Mouse (Mus musculus) layer of hippocampus, adult 9-10 months (tissue): ENCODE measurements around the gene Ppil6.

ENCODE experiments used
- DNase-seq: peaks from one replicate; pipeline ENCODE4 v3.0.0; 2022; ENCODE audit warnings: low spot score

Ppil6 gene

GRCm38 (mm10) chr10:41489708-41490517 is at the start of gene Ppil6, which contains the start of gene Smpd2:
Gene Ppil6, plus strand, starts transcription at chr10:41490439.
Gene Smpd2, minus strand, starts transcription at chr10:41490369.
- peak; percentile 85 for DNase-seq

DNA sequence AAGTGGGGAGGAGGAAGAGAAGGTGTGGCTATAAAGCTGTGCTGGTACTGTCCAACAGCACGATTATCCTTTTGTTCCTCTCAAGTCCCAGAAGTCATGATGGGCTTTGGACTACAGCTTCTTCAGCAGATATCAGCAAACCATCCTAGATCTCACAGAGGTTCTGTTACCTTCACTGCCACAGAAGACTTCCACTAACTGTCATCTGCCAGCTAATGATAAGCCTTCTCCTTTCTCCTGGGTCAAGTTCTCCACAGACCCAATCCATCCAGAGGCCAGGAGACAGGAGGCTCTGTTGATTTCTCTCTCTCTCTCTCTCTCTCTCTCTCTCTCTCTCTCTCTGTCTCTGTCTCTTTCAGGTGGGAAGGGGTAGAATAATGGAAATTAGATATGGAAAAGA is 42.0 kb upstream of the Ppil6 start:
- no peak for DNase-seq

GRCm38 (mm10) chr10:41449684-41450083 is 40.6 kb upstream of the Ppil6 start:
- no peak for DNase-seq

DNA sequence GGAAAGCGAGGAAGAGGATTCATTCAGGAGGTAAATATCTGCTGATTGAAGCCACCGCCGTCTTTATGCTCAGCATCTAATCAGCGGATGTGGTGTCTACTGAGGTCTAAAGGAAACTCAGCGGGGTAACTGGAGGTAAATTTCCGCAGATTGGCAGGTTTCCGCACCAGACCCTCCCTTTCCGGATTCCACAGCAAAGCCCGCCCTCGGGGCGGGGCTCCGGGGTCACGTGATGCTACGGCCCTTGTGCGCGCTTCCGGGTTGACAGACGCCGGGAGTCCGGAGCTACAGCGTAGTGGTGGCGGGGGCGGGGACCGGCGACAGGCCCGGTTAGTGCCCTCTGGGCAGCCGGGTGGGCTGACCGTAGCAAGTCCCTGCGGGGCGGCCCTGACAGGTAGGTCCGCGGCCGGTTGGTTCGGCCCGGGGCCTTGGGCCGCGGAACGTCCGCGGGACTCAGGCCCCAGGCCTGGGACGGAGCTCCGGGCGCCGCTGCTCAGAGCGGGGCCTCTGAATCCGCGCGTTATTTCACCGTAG is 40.0 kb upstream of the Ppil6 start, which contains the start of gene Zbtb24:
TSS of gene Zbtb24 (plus strand) at position 247 of the 534 bp plus-strand sequence.
- DNase-seq, result peak; percentile 85

- DNase-seq, result no peak
These were observed 39.3 kb upstream of the Ppil6 start for GRCm38 (mm10) chr10:41450780-41451522.

DNA sequence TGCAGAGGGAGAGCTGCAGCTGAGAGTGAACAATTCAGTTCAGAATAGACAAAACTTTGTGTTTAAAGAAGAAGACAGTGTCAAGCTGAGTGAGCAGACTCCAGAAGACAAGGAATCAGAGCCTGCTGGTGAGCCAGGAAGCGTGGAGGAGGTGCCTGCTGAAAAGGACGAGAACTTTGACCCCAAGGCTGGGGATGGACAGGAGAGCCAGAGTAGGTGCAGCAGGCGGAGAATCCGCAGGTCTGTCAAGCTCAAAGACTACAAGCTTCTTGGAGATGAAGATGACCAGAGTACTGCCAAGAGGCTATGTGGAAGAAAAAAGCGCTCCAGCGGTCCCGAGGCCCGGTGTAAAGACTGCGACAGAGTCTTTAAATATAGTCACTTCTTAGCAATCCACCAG is 38.6 kb upstream of the Ppil6 start:
- DNase-seq, result no peak

DNA sequence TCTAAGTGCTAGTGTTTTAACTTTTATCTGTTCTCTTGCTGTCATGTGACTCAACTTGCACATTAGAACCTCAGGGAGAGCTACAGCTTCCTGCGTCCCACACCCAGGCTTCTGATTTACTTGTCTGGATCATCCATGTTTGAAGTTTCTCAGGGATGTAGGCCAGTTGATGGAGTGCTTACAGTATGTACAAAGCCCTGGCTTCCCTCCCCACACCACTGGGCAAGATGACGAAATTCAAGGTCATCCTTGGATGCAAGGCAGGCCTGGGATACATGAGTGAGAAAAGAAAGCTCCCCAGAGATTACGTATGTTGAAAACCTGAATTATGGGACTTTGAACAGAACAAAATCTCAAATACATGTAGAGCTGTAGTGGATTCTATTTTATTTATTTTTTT is 37.4 kb upstream of the Ppil6 start:
- DNase-seq, result no peak

DNA sequence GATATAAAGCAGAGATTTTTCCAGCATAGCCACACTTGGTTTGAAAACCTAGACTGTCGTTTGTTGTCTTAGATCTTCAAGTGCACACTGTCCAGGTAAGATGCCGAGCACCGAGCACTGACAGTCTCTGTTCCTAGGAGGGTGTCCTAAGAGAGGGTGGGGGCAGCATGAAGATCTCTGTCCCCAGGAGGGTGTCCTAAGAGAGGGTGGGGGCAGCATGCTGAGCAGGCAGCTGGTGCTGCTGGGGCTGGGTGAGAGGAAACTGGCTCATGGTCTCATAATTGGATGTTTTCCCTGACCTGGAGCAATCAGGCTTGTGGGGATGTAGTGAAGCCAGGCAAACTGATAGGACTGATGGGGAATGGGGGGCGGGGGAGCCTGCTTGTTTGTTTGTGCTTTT is 30.2 kb upstream of the Ppil6 start:
- DNase-seq, result no peak

GRCm38 (mm10) chr10:41460501-41460900 is 29.7 kb upstream of the Ppil6 start:
- DNase-seq, result no peak

DNA sequence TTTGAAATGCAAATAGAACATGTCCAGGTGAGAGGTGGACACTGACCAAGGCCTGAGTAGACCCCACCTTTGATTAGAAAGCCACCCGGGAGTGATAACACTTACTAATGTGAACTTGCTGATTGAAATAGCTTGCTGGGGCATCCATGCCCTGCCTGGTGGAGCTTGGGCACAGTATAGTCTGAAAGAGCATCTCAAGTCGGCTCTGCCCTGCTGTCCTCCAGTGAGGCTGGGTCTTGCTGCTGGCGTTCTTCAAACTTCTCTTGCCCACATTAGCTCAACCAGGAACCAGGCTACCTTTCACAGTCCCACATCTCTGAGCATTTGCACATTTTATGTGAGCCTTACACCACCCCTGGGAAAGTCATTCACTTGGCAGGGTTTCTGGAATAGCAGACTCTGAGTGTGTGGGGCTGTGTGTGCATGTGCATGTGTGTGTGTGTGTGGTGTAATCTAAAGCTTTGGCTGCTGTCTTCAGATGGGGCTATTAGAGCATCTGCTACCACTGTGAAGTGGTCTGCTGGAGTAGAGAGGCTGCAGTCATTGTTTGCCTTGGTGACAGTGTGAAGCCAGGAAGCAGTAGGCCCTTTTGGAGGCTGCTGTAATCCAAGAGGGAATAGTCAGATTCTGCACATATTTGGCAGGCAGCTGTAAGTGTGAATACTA is 29.0 kb upstream of the Ppil6 start:
- DNase-seq, result no peak

GRCm38 (mm10) chr10:41464401-41464955 is 25.8 kb upstream of the Ppil6 start:
- DNase-seq, result no peak

DNA sequence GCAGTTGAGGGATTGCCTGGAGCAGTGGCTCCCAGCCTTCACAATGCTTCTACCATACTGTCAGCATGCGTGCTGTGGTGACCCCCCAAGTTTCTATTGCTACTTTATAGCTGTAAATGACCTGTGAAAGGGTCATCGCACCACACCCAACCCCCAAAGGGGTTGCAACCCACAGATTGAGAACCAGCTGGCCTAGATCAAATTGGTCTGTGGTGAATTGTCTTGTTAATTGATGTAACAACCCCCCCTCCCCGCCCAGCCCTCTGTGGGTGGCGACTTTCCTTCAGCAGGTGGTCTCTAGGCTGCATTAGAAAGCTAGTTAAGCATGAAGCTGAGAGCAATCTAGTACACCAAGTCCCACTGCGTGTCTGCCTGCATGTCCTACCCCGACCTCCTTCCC is 22.9 kb upstream of the Ppil6 start:
- no peak for DNase-seq

DNA sequence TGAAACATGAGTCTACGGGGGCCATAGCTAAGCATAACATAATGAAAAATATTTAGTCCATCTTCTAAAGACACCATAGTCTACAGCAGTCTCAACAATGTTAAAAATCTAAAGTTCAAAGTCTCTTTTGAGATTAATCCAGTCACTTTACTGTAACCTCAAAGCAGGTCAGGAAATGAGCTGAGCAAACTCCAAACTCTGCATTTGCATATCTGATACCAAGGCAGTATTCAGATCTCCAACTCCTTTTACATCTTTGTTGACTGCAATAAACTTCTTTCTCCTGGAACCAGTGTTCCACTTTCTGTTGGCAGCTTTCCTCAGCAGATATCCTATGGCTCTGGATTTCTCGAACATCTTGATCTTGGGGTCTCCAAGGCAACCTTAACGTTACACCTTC is 19.5 kb upstream of the Ppil6 start:
- no peak for DNase-seq

DNA sequence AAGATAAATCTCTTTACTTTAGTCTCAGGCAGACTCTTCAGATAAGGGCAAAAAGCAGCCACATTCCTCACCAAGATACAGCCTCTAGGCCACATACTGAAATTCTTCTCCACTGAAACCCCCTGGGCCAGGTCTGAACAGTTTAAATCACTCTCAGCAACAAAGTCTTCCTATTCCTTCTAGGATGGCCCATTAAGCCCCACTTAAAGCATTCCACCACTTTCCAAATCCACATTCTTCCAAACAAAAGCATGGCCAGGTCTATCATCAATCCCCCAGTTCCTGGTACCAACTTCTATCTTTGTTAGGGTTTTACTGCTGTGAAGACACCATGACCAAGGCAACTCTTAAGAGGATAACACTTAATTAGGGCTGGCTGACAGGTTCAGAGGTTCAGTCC is 17.7 kb upstream of the Ppil6 start:
- no peak for DNase-seq

DNA sequence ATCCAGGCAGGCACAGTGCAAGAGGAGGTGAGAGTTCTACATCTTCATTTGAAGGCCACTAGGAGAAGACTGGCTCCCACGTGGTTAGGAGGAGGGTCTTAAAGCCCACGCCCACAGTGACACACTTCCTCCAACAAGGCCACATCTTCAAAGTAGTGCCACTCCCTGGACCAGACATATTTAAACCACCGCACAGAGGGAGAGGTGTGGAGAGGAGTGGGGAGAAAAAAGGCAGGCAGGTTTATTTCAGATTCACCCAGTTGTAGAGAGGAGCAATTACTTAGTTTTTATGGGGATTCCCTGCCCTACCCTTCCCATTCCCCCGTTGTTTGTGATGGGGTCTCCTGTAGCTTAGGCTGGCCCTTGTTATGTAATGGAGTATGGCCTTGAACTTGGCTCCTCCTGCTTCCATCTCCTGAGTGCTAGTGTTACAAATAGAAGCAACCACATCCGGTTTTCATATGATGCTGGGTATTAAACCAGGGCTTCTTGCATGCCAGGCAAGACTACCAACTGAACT is 17.2 kb upstream of the Ppil6 start:
- no peak for DNase-seq

DNA sequence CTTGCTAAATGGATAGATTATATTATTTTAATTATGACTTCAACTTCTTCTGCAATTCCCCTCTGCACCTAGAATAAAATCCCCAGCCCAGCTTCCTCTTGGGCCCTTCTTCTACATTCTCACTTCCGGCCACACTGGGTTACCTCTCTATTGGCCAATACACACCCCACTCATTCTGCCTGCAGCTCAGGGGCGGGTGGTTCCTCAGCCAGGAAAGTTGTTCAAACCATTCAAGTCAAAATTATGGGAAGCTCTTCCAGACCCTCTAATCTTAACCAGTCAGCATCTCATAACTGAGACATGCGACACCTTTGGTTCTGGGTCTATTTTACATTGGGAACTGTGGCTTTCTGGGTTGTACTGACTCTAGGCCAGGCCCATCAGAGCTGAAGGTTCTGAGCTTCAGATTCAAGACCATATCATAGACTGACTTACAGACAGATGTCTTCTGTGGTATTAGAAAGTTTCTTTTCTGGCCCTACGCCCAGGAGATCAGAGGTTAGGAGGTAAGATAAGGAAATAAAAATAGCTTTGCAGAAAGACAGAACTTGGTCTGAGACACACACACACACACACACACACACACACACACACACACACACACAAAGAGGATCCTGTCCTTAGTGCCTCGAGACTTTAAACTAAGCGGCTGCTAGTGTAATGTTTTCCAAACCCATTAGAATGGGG is 16.3 kb upstream of the Ppil6 start:
- DNase-seq, result no peak

DNA sequence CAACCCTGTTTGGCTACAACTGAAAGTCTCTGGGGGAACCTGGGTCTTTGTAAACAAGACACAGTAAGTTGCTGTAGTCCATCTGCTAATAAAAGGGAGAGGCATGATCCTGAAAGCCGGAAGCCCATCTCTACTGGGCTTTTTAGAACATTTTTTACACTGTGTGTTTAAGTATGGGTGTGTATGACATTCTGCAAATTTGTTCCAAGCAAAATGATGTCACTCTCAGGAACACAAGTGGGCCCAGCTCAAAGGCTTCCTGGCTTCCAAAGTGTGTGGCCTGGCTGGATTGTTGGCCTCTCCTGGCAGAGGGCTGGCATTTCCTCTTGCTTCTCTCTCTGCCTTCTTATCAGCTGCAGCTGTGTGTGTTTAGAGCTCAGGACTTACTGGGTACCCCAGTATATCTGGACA is 15.3 kb upstream of the Ppil6 start:
- DNase-seq, result no peak

- DNase-seq, result no peak
These were observed 13.8 kb upstream of the Ppil6 start, which contains the start of gene Mical1 for GRCm38 (mm10) chr10:41476171-41477017. Gene Mical1, plus strand, starts transcription at chr10:41476314.

DNA sequence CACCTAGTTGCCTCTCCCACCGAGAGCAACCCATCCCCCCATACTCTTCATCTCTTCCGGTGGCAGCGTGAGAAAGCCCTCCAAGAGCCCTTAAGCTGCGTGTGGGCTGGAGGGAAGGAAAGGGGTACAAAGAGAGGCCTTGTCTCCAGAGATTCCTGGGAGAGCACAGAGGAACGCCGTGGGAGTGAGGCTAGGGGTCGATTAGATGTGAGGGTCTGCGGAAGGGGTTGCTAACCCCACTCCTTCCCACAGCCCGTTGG is 13.3 kb upstream of the Ppil6 start:
- DNase-seq, result no peak
